Mouse (Mus musculus): ENCODE results near the gene Xlr4b. TPM values are rescaled to one million over a fixed set of nuclear protein-coding genes. Genes with fewer than 3 reads are reported as not detected.
"Not testable (repeated sequence)": the region's sequence is repeated elsewhere in the genome, so short reads cannot be mapped to it uniquely, and the experiment has no call there.

Gene Xlr4b
- total and polyA plus RNA-seq, 2 experiments = not detected

- no peaks in the 10 kb centered on the region for H3K27me3 ChIP-seq (ENCODE audit: control insufficient read depth, insufficient read depth, low read length)
- peak overlapping the region; percentile 96 for H3K27ac ChIP-seq (replicated peaks; ENCODE audit: insufficient read depth, low read depth, low read length)
- peak; percentile 51 for DNase-seq (ENCODE audit: extremely low read depth, low read depth, low spot score)
- H3K9ac ChIP-seq (ENCODE audit: low read depth, low read length) = peak overlapping the region; percentile 97
- H3K36me3 ChIP-seq (ENCODE audit: control insufficient read depth, insufficient read depth, low read length) = no peaks in the 10 kb centered on the region
- peak overlapping the region; percentile 98 for H3K4me3 ChIP-seq (ENCODE audit: insufficient read depth, low read depth, low read length)
- no peaks in the 10 kb centered on the region for H3K79me2 ChIP-seq (ENCODE audit: control insufficient read depth, insufficient read depth, low read length)
- TF ChIP-seq CTCF (IDR thresholded peaks at IDR 0.05; ENCODE audit: low read depth, low read length) (no peak), POLR2A (IDR thresholded peaks at IDR 0.05; ENCODE audit: extremely low read depth, insufficient read depth, low read length) (no peak)
- under 1% methylated on average over 38 of the region's 51 CpGs for WGBS
- peaks cover 4% of the 10 kb centered on the region for H3K4me1 ChIP-seq (ENCODE audit: control insufficient read depth, insufficient read depth, low read length)
These were observed 14.6 kb downstream of the Xlr4b start for GRCm38 (mm10) chrX:73228606-73229214.

- H3K79me2 ChIP-seq (ENCODE audit: control insufficient read depth, insufficient read depth, low read length) = no peaks in the 10 kb centered on the region
- 27% methylated on average over 3 of the region's 3 CpGs for WGBS
- H3K4me3 ChIP-seq (ENCODE audit: insufficient read depth, low read depth, low read length) = peak overlapping the region; percentile 98; the same call in 1 of the 2 replicates
- no peaks in the 10 kb centered on the region for H3K27me3 ChIP-seq (ENCODE audit: control insufficient read depth, insufficient read depth, low read length)
- H3K27ac ChIP-seq (replicated peaks; ENCODE audit: insufficient read depth, low read depth, low read length) = peak overlapping the region; percentile 96; the same call in 1 of the 2 replicates
- peak overlapping the region; percentile 97 for H3K9ac ChIP-seq (ENCODE audit: low read depth, low read length)
- peaks cover 4% of the 10 kb centered on the region for H3K4me1 ChIP-seq (ENCODE audit: control insufficient read depth, insufficient read depth, low read length)
- DNase-seq (ENCODE audit: extremely low read depth, low read depth, low spot score) = no peak
- H3K36me3 ChIP-seq (ENCODE audit: control insufficient read depth, insufficient read depth, low read length) = no peaks in the 10 kb centered on the region
- TF ChIP-seq CTCF (IDR thresholded peaks at IDR 0.05; ENCODE audit: low read depth, low read length) (no peak), POLR2A (IDR thresholded peaks at IDR 0.05; ENCODE audit: extremely low read depth, insufficient read depth, low read length) (no peak)
These were observed 15.2 kb downstream of the Xlr4b start for GRCm38 (mm10) chrX:73229288-73229687.

GRCm38 (mm10) chrX:73242821-73243325, 28.7 kb downstream of the Xlr4b start, which contains the start of gene Xlr4c:
Xlr4c (minus strand) TSS chrX:73243130.
- H3K27me3 ChIP-seq (ENCODE audit: control insufficient read depth, insufficient read depth, low read length); DNase-seq (ENCODE audit: extremely low read depth, low read depth, low spot score); H3K27ac ChIP-seq (replicated peaks; ENCODE audit: insufficient read depth, low read depth, low read length); H3K79me2 ChIP-seq (ENCODE audit: control insufficient read depth, insufficient read depth, low read length); H3K9ac ChIP-seq (ENCODE audit: low read depth, low read length); H3K4me3 ChIP-seq (ENCODE audit: insufficient read depth, low read depth, low read length); H3K4me1 ChIP-seq (ENCODE audit: control insufficient read depth, insufficient read depth, low read length); H3K36me3 ChIP-seq (ENCODE audit: control insufficient read depth, insufficient read depth, low read length): not testable (repeated sequence)
- whole genome bisulfite sequencing = 81% methylated on average over 14 of the region's 14 CpGs

GRCm38 (mm10) chrX:73262428-73262827, 48.3 kb downstream of the Xlr4b start:
- H3K79me2 ChIP-seq (ENCODE audit: control insufficient read depth, insufficient read depth, low read length); H3K36me3 ChIP-seq (ENCODE audit: control insufficient read depth, insufficient read depth, low read length); H3K4me1 ChIP-seq (ENCODE audit: control insufficient read depth, insufficient read depth, low read length); H3K4me3 ChIP-seq (ENCODE audit: insufficient read depth, low read depth, low read length); DNase-seq (ENCODE audit: extremely low read depth, low read depth, low spot score); H3K27ac ChIP-seq (replicated peaks; ENCODE audit: insufficient read depth, low read depth, low read length); H3K27me3 ChIP-seq (ENCODE audit: control insufficient read depth, insufficient read depth, low read length); H3K9ac ChIP-seq (ENCODE audit: low read depth, low read length): not testable (repeated sequence)
- 88% methylated on average over 1 of the region's 2 CpGs for WGBS

GRCm38 (mm10) chrX:73265270-73265669, 51.1 kb downstream of the Xlr4b start, which contains the start of gene Xlr3c:
Xlr3c (minus strand) TSS chrX:73265390.
- not testable (repeated sequence) for H3K9ac ChIP-seq (ENCODE audit: low read depth, low read length); DNase-seq (ENCODE audit: extremely low read depth, low read depth, low spot score); H3K36me3 ChIP-seq (ENCODE audit: control insufficient read depth, insufficient read depth, low read length); H3K4me1 ChIP-seq (ENCODE audit: control insufficient read depth, insufficient read depth, low read length); H3K27ac ChIP-seq (replicated peaks; ENCODE audit: insufficient read depth, low read depth, low read length); H3K27me3 ChIP-seq (ENCODE audit: control insufficient read depth, insufficient read depth, low read length); H3K79me2 ChIP-seq (ENCODE audit: control insufficient read depth, insufficient read depth, low read length); H3K4me3 ChIP-seq (ENCODE audit: insufficient read depth, low read depth, low read length)
- WGBS = 89% methylated on average over 14 of the region's 14 CpGs

Other genes starting within 250 kb of the Xlr4b start
- 0.13 and 0.18 TPM in 2 replicates for gene Zfp185, start 227.0 kb upstream of the Xlr4b start, total RNA-seq (2014; rRNA removed)
- 0.07 and 0.15 TPM in 2 replicates for gene Zfp185, start 227.0 kb upstream of the Xlr4b start, polyA plus RNA-seq (2012; rRNA removed)
- gene Pnma5, start 177.2 kb upstream of the Xlr4b start, total RNA-seq (2014; rRNA removed) = not detected in 2 replicates
- not detected in 2 replicates for gene Pnma5, start 177.2 kb upstream of the Xlr4b start, polyA plus RNA-seq (2012; rRNA removed)
- not detected in 2 replicates for gene Pnma3, start 149.5 kb upstream of the Xlr4b start, total RNA-seq (2014; rRNA removed)
- gene Pnma3, start 149.5 kb upstream of the Xlr4b start, polyA plus RNA-seq (2012; rRNA removed) = not detected in 2 replicates
- 0.37 and 1.1 TPM in 2 replicates for gene Xlr4a, start 131.9 kb upstream of the Xlr4b start, total RNA-seq (2014; rRNA removed)
- not detected in 2 replicates for gene Xlr4a, start 131.9 kb upstream of the Xlr4b start, polyA plus RNA-seq (2012; rRNA removed)
- gene Xlr3a, start 117.2 kb upstream of the Xlr4b start, total RNA-seq (2014; rRNA removed) = 5.8 and 8.3 TPM in 2 replicates
- gene Xlr3a, start 117.2 kb upstream of the Xlr4b start, polyA plus RNA-seq (2012; rRNA removed) = 1.4 TPM in 1 of 2 replicates, not detected in the other
- gene Gm14685, start 97.3 kb upstream of the Xlr4b start, total RNA-seq (2014; rRNA removed) = 0.13 TPM in 1 of 2 replicates, not detected in the other
- gene Gm14685, start 97.3 kb upstream of the Xlr4b start, polyA plus RNA-seq (2012; rRNA removed) = not detected in 2 replicates
- not detected in 2 replicates for gene Xlr5b, start 65.5 kb upstream of the Xlr4b start, total RNA-seq (2014; rRNA removed)
- gene Xlr5b, start 65.5 kb upstream of the Xlr4b start, polyA plus RNA-seq (2012; rRNA removed) = not detected in 2 replicates
- gene DXBay18, start 64.9 kb upstream of the Xlr4b start, total RNA-seq (2014; rRNA removed) = not detected in 2 replicates
- gene DXBay18, start 64.9 kb upstream of the Xlr4b start, polyA plus RNA-seq (2012; rRNA removed) = not detected in 2 replicates
- gene Spin2d, start 37.3 kb upstream of the Xlr4b start, total RNA-seq (2014; rRNA removed) = not detected in 2 replicates
- not detected in 2 replicates for gene Spin2d, start 37.3 kb upstream of the Xlr4b start, polyA plus RNA-seq (2012; rRNA removed)
- 0.54 TPM in 1 of 2 replicates, not detected in the other for gene Xlr3b, start 22.1 kb upstream of the Xlr4b start, total RNA-seq (2014; rRNA removed)
- not detected in 2 replicates for gene Xlr3b, start 22.1 kb upstream of the Xlr4b start, polyA plus RNA-seq (2012; rRNA removed)
- 3.2 and 3.6 TPM in 2 replicates for gene F8a, start 14.0 kb downstream of the Xlr4b start, total RNA-seq (2014; rRNA removed)
- gene F8a, start 14.0 kb downstream of the Xlr4b start, polyA plus RNA-seq (2012; rRNA removed) = 7.1 and 8.0 TPM in 2 replicates
- gene Xlr4c, start 28.8 kb downstream of the Xlr4b start, total RNA-seq (2014; rRNA removed) = 0.28 and 0.40 TPM in 2 replicates
- gene Xlr4c, start 28.8 kb downstream of the Xlr4b start, polyA plus RNA-seq (2012; rRNA removed) = not detected in 2 replicates
- not detected in 2 replicates for gene Xlr3c, start 51.1 kb downstream of the Xlr4b start, total RNA-seq (2014; rRNA removed)
- gene Xlr3c, start 51.1 kb downstream of the Xlr4b start, polyA plus RNA-seq (2012; rRNA removed) = not detected in 2 replicates
- gene Xlr5a, start 78.6 kb downstream of the Xlr4b start, total RNA-seq (2014; rRNA removed) = not detected in 2 replicates
- not detected in 2 replicates for gene Xlr5a, start 78.6 kb downstream of the Xlr4b start, polyA plus RNA-seq (2012; rRNA removed)
- gene Xlr5c, start 78.6 kb downstream of the Xlr4b start, total RNA-seq (2014; rRNA removed) = not detected in 2 replicates
- not detected in 2 replicates for gene Xlr5c, start 78.6 kb downstream of the Xlr4b start, polyA plus RNA-seq (2012; rRNA removed)
- gene Gm45015, start 122.5 kb downstream of the Xlr4b start, total RNA-seq (2014; rRNA removed) = not detected in 2 replicates
- not detected in 2 replicates for gene Gm45015, start 122.5 kb downstream of the Xlr4b start, polyA plus RNA-seq (2012; rRNA removed)
- gene Zfp275, start 128.3 kb downstream of the Xlr4b start, total RNA-seq (2014; rRNA removed) = 7.3 and 12.6 TPM in 2 replicates
- 3.7 and 5.7 TPM in 2 replicates for gene Zfp275, start 128.3 kb downstream of the Xlr4b start, polyA plus RNA-seq (2012; rRNA removed)
- not detected in 2 replicates for gene Gm18336, start 184.4 kb downstream of the Xlr4b start, total RNA-seq (2014; rRNA removed)
- gene Gm18336, start 184.4 kb downstream of the Xlr4b start, polyA plus RNA-seq (2012; rRNA removed) = not detected in 2 replicates
- not detected in 2 replicates for gene Zfp92, start 196.8 kb downstream of the Xlr4b start, total RNA-seq (2014; rRNA removed)
- gene Zfp92, start 196.8 kb downstream of the Xlr4b start, polyA plus RNA-seq (2012; rRNA removed) = not detected in 2 replicates
- gene Trex2, start 221.0 kb downstream of the Xlr4b start, total RNA-seq (2014; rRNA removed) = not detected in 2 replicates
- gene Trex2, start 221.0 kb downstream of the Xlr4b start, polyA plus RNA-seq (2012; rRNA removed) = not detected in 2 replicates
- gene Haus7, start 244.7 kb downstream of the Xlr4b start, total RNA-seq (2014; rRNA removed) = 12.9 and 15.5 TPM in 2 replicates
- gene Haus7, start 244.7 kb downstream of the Xlr4b start, polyA plus RNA-seq (2012; rRNA removed) = 11.2 and 12.8 TPM in 2 replicates

All from liver, adult 2 months (tissue).